Mouse (Mus musculus): ENCODE data around the gene Gm20388. TPM values are rescaled to one million over a fixed set of nuclear protein-coding genes. Genes with fewer than 3 reads are reported as not detected.

The Gm20388 gene
- total RNA-seq, 2 experiments from 2014 or later: 2.4 to 2.6 TPM

DNA sequence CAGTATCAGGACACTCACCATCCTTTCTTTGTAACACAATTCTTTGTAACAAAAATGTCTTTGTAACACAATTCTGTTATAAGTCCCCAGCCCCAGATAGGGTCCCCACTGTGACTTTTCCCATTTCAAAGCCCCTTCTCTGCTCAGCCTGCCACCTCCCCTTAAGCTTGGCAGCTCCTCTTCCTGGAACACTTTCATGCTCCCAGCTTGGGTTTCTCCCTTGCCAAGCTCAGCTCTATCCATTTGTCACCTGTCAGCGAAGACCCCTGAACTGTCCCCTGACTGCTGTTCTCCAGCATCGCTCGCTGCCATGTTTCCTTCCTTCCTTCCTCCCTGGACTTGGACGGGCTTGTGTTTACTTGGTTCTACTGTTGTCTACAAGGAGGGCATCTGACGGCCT is 2447.0 kb downstream of the Gm20388 start:
- no peak for DNase-seq (ENCODE audit: extremely low spot score in 1 of 2, low spot score in 2 of 2)
- Histone ChIP-seq H3K4me3 (no peak overlapping the region), H3K27ac (peak overlapping the region; percentile 93)
- no peak for TF ChIP-seq CTCF (IDR thresholded peaks at IDR 0.05)
- intact Hi-C loops (cut with DNase I): no loop called here

DNA sequence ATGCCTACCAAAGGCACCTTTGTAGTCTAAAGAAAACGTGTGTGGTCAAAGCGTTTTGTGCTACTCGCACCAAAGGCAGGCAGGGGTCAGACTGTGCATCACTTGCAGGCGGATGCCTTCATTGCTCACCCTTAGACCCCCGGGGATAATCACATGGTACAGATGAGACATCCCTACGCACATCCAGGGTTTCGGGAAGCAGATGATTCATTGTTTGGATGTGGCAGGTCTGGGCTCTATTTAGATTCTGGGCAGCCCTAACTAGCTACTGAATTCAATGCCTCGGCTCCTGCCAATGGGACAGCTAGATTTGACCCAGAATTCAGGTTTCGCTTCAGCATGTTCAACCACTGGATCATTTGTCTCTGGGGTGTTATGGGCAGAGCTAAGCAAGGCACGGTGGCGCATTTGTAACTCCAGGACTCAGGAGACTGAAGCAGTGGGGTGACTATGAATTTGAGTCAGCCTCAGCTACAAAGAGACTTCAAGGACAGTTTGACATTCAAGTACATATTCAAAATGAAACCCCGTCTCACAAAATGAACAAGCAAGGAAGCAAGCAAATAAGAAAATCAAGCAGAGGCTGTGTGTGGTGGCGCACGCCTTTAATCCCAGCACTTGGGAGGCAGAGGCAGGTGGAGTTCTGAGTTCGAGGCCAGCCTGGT is 2448.6 kb downstream of the Gm20388 start:
- no peak for DNase-seq (ENCODE audit: extremely low spot score in 1 of 2, low spot score in 2 of 2)
- intact Hi-C loops (cut with DNase I): no loop called here
- H3K27ac ChIP-seq: peak overlapping the region; percentile 44; the same call in 1 of the 2 replicates
- no peak for TF ChIP-seq CTCF (IDR thresholded peaks at IDR 0.05)
- no peak overlapping the region for H3K4me3 ChIP-seq

GRCm38 (mm10) chr8:122360696-122361416 is 2450.2 kb downstream of the Gm20388 start, which contains the start of gene Trhr2:
TSS of gene Trhr2 (minus strand) at chr8:122360746.
- DNase-seq (ENCODE audit: extremely low spot score in 1 of 2, low spot score in 2 of 2): no peak
- TF ChIP-seq CTCF (IDR thresholded peaks at IDR 0.05): no peak
- Histone ChIP-seq H3K4me3 (no peak within 1 kb of the TSS), H3K27ac (no peak within 1 kb of the TSS)
- intact Hi-C loops (cut with DNase I): loop anchor here (2.0 kb wide), 1 partner anchor 16 kb away; no protein-coding TSS in a partner anchor

- intact Hi-C loops (cut with DNase I): no loop called here
- H3K4me3 ChIP-seq: peak overlapping the region; percentile 17; the same call in 1 of the 2 replicates
- H3K27ac ChIP-seq: peak overlapping the region; percentile 36; the same call in 1 of the 2 replicates
- no peak for DNase-seq (ENCODE audit: extremely low spot score in 1 of 2, low spot score in 2 of 2)
- TF ChIP-seq CTCF (IDR thresholded peaks at IDR 0.05): no peak
These were observed 2451.6 kb downstream of the Gm20388 start for GRCm38 (mm10) chr8:122362271-122362670.

DNA sequence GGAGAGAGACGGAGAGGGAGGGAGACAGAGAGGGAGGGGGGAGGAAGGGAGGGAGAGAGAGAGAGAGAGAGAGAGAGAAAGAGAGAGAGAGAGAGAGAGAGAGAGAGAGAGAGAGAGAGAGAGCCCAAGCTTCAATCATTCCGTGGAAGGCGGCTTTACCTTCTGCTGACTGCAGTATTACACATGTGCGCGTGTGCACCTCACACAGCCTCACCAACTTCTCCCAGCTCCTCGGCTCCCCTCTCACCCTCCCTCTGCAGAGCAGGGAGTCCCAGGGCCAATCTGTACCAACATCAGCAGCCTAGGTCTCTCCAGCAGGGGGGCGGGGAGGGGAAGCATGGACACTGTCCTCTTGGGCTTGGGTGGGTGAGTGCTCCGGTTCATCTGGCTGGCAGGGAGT is 2452.3 kb downstream of the Gm20388 start:
- H3K4me3 ChIP-seq: no peak overlapping the region
- H3K27ac ChIP-seq: no peak overlapping the region
- no peak for DNase-seq (ENCODE audit: extremely low spot score in 1 of 2, low spot score in 2 of 2)
- intact Hi-C loops (cut with DNase I): no loop called here
- no peak for TF ChIP-seq CTCF (IDR thresholded peaks at IDR 0.05)

GRCm38 (mm10) chr8:122368494-122368893 is 2457.9 kb downstream of the Gm20388 start:
- H3K27ac ChIP-seq: no peak overlapping the region; the same call in 1 of the 2 replicates
- intact Hi-C loops (cut with DNase I): no loop called here
- TF ChIP-seq CTCF (IDR thresholded peaks at IDR 0.05): no peak
- H3K4me3 ChIP-seq: no peak overlapping the region
- no peak for DNase-seq (ENCODE audit: extremely low spot score in 1 of 2, low spot score in 2 of 2)

GRCm38 (mm10) chr8:122369665-122370064 is 2459.0 kb downstream of the Gm20388 start:
- DNase-seq (ENCODE audit: extremely low spot score in 1 of 2, low spot score in 2 of 2): peak; percentile 65 to 68
- intact Hi-C loops (cut with DNase I): loop anchor here (1.0 kb wide), 2 partner anchors 30 to 96 kb away; no protein-coding TSS in a partner anchor
- Histone ChIP-seq H3K4me3 (no peak overlapping the region), H3K27ac (no peak overlapping the region; the same call in 1 of the 2 replicates)
- TF ChIP-seq CTCF (IDR thresholded peaks at IDR 0.05): peak; percentile 85

GRCm38 (mm10) chr8:122371706-122372105 is 2461.1 kb downstream of the Gm20388 start:
- H3K27ac ChIP-seq: no peak overlapping the region
- intact Hi-C loops (cut with DNase I): no loop called here
- no peak for DNase-seq (ENCODE audit: extremely low spot score in 1 of 2, low spot score in 2 of 2)
- TF ChIP-seq CTCF (IDR thresholded peaks at IDR 0.05): no peak
- no peak overlapping the region for H3K4me3 ChIP-seq

- no peak for DNase-seq (ENCODE audit: extremely low spot score in 1 of 2, low spot score in 2 of 2)
- Histone ChIP-seq H3K4me3 (peak overlapping the region; percentile 15; the same call in 1 of the 2 replicates), H3K27ac (no peak overlapping the region)
- no peak for TF ChIP-seq CTCF (IDR thresholded peaks at IDR 0.05)
- intact Hi-C loops (cut with DNase I): loop anchor here (5.0 kb wide), 1 partner anchor 67 kb away; the partner anchor contains the start of gene Mvd
These were observed 2464.7 kb downstream of the Gm20388 start for GRCm38 (mm10) chr8:122375320-122375719.

GRCm38 (mm10) chr8:122375751-122376364 is 2465.2 kb downstream of the Gm20388 start:
- DNase-seq (ENCODE audit: extremely low spot score in 1 of 2, low spot score in 2 of 2): no peak
- no peak for TF ChIP-seq CTCF (IDR thresholded peaks at IDR 0.05)
- peak overlapping the region; percentile 75 for H3K4me3 ChIP-seq
- peak overlapping the region; percentile 45; the same call in 1 of the 2 replicates for H3K27ac ChIP-seq
- intact Hi-C loops (cut with DNase I): loop anchor here (2.0 to 5.0 kb wide), 3 partner anchors 66 to 425 kb away; partner anchors contain the start of genes Ctu2, Mvd and Rnf166

DNA sequence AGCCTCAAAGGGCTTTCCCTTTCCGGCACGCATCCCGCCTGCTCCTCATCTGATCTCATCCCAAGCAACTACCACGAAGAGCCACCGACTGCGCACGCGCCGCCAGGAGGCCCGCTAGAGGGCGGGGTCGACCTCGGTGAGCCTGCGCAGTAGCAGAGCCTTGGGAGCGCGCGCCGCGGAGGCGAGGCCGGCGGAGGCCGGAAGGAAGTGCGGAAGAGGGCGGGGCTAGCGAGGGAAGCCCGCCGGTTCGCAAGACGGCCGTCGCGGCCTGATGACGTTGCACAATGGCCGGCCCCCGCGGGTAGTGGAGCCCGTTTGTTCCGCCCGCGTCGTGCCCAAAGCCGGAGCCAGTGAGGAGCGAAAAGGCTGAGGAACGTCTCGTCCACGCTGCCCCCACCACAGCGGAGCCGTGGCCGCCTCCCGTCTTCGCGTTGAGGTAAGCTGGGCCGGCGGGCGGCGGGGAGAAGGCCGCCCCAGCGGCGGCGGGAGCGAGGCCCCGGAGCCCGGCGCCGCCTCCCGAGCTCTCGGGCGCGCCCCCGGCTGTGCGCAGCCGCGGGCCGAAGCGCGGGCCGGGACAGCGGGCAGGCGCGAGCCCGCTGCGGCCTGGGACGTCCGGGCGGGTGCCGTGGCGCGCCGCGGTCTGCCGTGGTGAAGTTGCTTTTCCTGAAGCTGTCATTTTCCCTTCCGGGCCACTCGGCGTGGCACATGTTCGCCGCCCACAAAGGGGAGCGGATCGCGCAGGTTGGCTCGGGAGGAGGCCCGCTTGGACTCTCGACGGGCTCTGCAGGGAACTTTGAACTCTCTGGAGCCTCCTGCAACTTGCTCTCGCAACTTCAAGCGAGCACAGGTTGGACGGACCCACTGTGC is 2466.0 kb downstream of the Gm20388 start, which contains the start of gene Zc3h18:
Zc3h18 (plus strand) TSS at position 245 of the 867 bp plus-strand sequence.
- peak; percentile 99 to 100 for DNase-seq (ENCODE audit: extremely low spot score in 1 of 2, low spot score in 2 of 2)
- peak within 1 kb of the TSS; percentile 75 for H3K4me3 ChIP-seq
- peak; percentile 50 for TF ChIP-seq CTCF (IDR thresholded peaks at IDR 0.05)
- peak within 1 kb of the TSS; percentile 88 for H3K27ac ChIP-seq
- intact Hi-C loops (cut with DNase I): loop anchor here (2.0 to 5.0 kb wide), 3 partner anchors 66 to 426 kb away; partner anchors contain the start of genes Ctu2, Mvd and Rnf166
